Mouse (Mus musculus) heart, embryonic 15.5 days (tissue): Measurements from ENCODE around the gene Irak2. TPM values are rescaled to one million over a fixed set of nuclear protein-coding genes. Genes with fewer than 3 reads are reported as not detected.

ENCODE experiments used
- ATAC-seq: fragments of 200-750 bp; cut with Nextera tagmentation; replicated peaks from 2 replicates; pipeline ENCODE4 v1.8.0; 2017; ENCODE audit warnings: low read depth, moderate TSS enrichment; ENCODE audit not compliant: insufficient number of reproducible peaks, insufficient read depth, low FRiP score
- H3K27ac ChIP-seq: fragments of 300-500 bp; sonication (generic); 2 replicates; pipeline ENCODE4 v1.5.1; 2015; ENCODE audit warnings: mild to moderate bottlenecking, inconsistent platforms
- H3K27me3 ChIP-seq: fragments of 300-500 bp; sonication (generic); 2 replicates; pipeline ENCODE4 v1.6.1; 2015; ENCODE audit warnings: inconsistent platforms
- H3K36me3 ChIP-seq: fragments of 300-500 bp; sonication (generic); 2 replicates; pipeline ENCODE4 v1.6.1; 2015; ENCODE audit warnings: mild to moderate bottlenecking, inconsistent platforms
- H3K4me1 ChIP-seq: fragments of 300-500 bp; sonication (generic); replicated peaks from 2 replicates; pipeline ENCODE4 v1.6.1; 2015; ENCODE audit warnings: inconsistent platforms
- H3K4me2 ChIP-seq: fragments of 300-500 bp; sonication (generic); 2 replicates; pipeline ENCODE4 v1.6.1; 2015; ENCODE audit warnings: inconsistent platforms, mild to moderate bottlenecking, moderate library complexity
- H3K4me3 ChIP-seq: fragments of 300-500 bp; sonication (generic); 2 replicates; pipeline ENCODE4 v1.5.1; 2015; ENCODE audit warnings: mild to moderate bottlenecking, inconsistent platforms
- H3K9ac ChIP-seq: fragments of 300-500 bp; sonication (generic); 2 replicates; pipeline ENCODE4 v1.6.1; 2015; ENCODE audit warnings: mild to moderate bottlenecking, inconsistent platforms
- H3K9me3 ChIP-seq: fragments of 300-500 bp; sonication (generic); replicated peaks from 2 replicates; pipeline ENCODE4 v1.6.1; 2016; ENCODE audit warnings: inconsistent platforms
- WGBS: fragments of 180-500 bp; shearing (Covaris S2); methylation state at CpG from one replicate; pipeline ENCODE4 v1.1.7; 2015; ENCODE audit warnings: mixed read lengths; 5-methylcytosine and 5-hydroxymethylcytosine counted together
- polyA plus RNA-seq: library from polyadenylated mRNA; unstranded; fragments of >200 nt; fragmentation: Nextera tagmentation; extraction: Ambion mirVana; gene quantifications from 2 replicates; pipeline ENCODE4 v1.2.1, GENCODE M21; 2015

The Irak2 gene
- polyA plus RNA-seq, 1 experiment from 2014 or later, result 4.7 TPM

GRCm38 (mm10) chr6:113714276-113714675, 76.0 kb downstream of the Irak2 start:
- H3K4me2 ChIP-seq, result no peak overlapping the region
- no peak overlapping the region for H3K27ac ChIP-seq
- H3K4me3 ChIP-seq, result no peak overlapping the region
- no peaks in the 10 kb centered on the region for H3K27me3 ChIP-seq
- H3K9ac ChIP-seq, result no peak overlapping the region
- H3K4me1 ChIP-seq, result no peaks in the 10 kb centered on the region
- peaks cover 73% of the 10 kb centered on the region for H3K36me3 ChIP-seq
- no peak for ATAC-seq
- 92% methylated on average over 2 of the region's 2 CpGs for WGBS
- no peaks in the 10 kb centered on the region for H3K9me3 ChIP-seq

GRCm38 (mm10) chr6:113714797-113715196, 76.5 kb downstream of the Irak2 start:
- Histone ChIP-seq H3K4me1 (no peaks in the 10 kb centered on the region), H3K36me3 (peaks cover 67% of the 10 kb centered on the region)
- WGBS, result 70% methylated on average over 1 of the region's 1 CpGs

GRCm38 (mm10) chr6:113717541-113717940, 79.3 kb downstream of the Irak2 start:
- Histone ChIP-seq H3K4me3 (no peak overlapping the region), H3K27me3 (no peaks in the 10 kb centered on the region), H3K9me3 (no peaks in the 10 kb centered on the region), H3K4me2 (no peak overlapping the region), H3K36me3 (peaks cover 46% of the 10 kb centered on the region), H3K27ac (no peak overlapping the region), H3K4me1 (no peaks in the 10 kb centered on the region), H3K9ac (no peak overlapping the region)
- ATAC-seq, result no peak
- 91% methylated on average over 3 of the region's 3 CpGs for WGBS

More at GRCm38 (mm10) chr6:113714797-113715196, 76.5 kb downstream of the Irak2 start:
- Histone ChIP-seq H3K9me3 (no peaks in the 10 kb centered on the region), H3K4me2 (no peak overlapping the region), H3K27me3 (no peaks in the 10 kb centered on the region), H3K9ac (no peak overlapping the region), H3K27ac (no peak overlapping the region), H3K4me3 (no peak overlapping the region)
- no peak for ATAC-seq

- Histone ChIP-seq H3K9ac (no peak within 1 kb of the TSS), H3K4me1 (no peaks in the 10 kb centered on the region)
These were observed 81.6 kb downstream of the Irak2 start, which contains the start of gene Ghrl for GRCm38 (mm10) chr6:113719878-113720277. Ghrl (minus strand) TSS chr6:113719880.

GRCm38 (mm10) chr6:113721061-113721460, 82.8 kb downstream of the Irak2 start:
- no peak for ATAC-seq
- Histone ChIP-seq H3K27ac (no peak overlapping the region), H3K27me3 (no peaks in the 10 kb centered on the region), H3K4me2 (no peak overlapping the region), H3K9ac (no peak overlapping the region), H3K4me3 (no peak overlapping the region), H3K9me3 (no peaks in the 10 kb centered on the region), H3K36me3 (peaks cover 37% of the 10 kb centered on the region), H3K4me1 (no peaks in the 10 kb centered on the region)
- 80% methylated on average over 4 of the region's 4 CpGs for WGBS

More at GRCm38 (mm10) chr6:113719878-113720277, 81.6 kb downstream of the Irak2 start, which contains the start of gene Ghrl:
- H3K27ac ChIP-seq, result no peak within 1 kb of the TSS
- 88% methylated on average over 3 of the region's 3 CpGs for WGBS
- peaks cover 36% of the 10 kb centered on the region for H3K36me3 ChIP-seq
- no peak within 1 kb of the TSS for H3K4me2 ChIP-seq
- no peak for ATAC-seq
- H3K4me3 ChIP-seq, result no peak within 1 kb of the TSS
- H3K9me3 ChIP-seq, result no peaks in the 10 kb centered on the region
- no peaks in the 10 kb centered on the region for H3K27me3 ChIP-seq

- Histone ChIP-seq H3K4me1 (no peaks in the 10 kb centered on the region), H3K27me3 (no peaks in the 10 kb centered on the region), H3K27ac (no peak overlapping the region), H3K9ac (no peak overlapping the region), H3K4me2 (no peak overlapping the region), H3K36me3 (peaks cover 91% of the 10 kb centered on the region), H3K4me3 (no peak overlapping the region), H3K9me3 (no peaks in the 10 kb centered on the region)
- WGBS, result 83% methylated on average over 7 of the region's 7 CpGs
- ATAC-seq, result no peak
These were observed 89.9 kb downstream of the Irak2 start for GRCm38 (mm10) chr6:113728181-113728580.

GRCm38 (mm10) chr6:113731296-113731695, 93.0 kb downstream of the Irak2 start:
- H3K9ac ChIP-seq, result no peak overlapping the region
- no peaks in the 10 kb centered on the region for H3K9me3 ChIP-seq
- no peak overlapping the region for H3K27ac ChIP-seq
- H3K4me2 ChIP-seq, result no peak overlapping the region
- no peaks in the 10 kb centered on the region for H3K4me1 ChIP-seq
- H3K36me3 ChIP-seq, result peaks cover 100% of the 10 kb centered on the region
- no peaks in the 10 kb centered on the region for H3K27me3 ChIP-seq
- ATAC-seq, result no peak
- WGBS, result 91% methylated on average over 3 of the region's 3 CpGs
- no peak overlapping the region for H3K4me3 ChIP-seq

- no peak overlapping the region for H3K4me3 ChIP-seq
- H3K9me3 ChIP-seq, result no peaks in the 10 kb centered on the region
- WGBS, result 87% methylated on average over 9 of the region's 9 CpGs
- no peaks in the 10 kb centered on the region for H3K27me3 ChIP-seq
- H3K4me1 ChIP-seq, result peaks cover 14% of the 10 kb centered on the region
- ATAC-seq, result no peak
- H3K9ac ChIP-seq, result no peak overlapping the region
- peaks cover 41% of the 10 kb centered on the region for H3K36me3 ChIP-seq
- H3K27ac ChIP-seq, result no peak overlapping the region
- H3K4me2 ChIP-seq, result no peak overlapping the region
These were observed 99.2 kb downstream of the Irak2 start for GRCm38 (mm10) chr6:113737318-113738046.

GRCm38 (mm10) chr6:113740236-113741217, 102.3 kb downstream of the Irak2 start, which contains the start of gene Sec13:
Sec13 (minus strand) TSS chr6:113740743.
- H3K27ac ChIP-seq, result peak within 1 kb of the TSS; percentile 57
- peaks cover 4% of the 10 kb centered on the region; the same call in 1 of the 2 replicates for H3K27me3 ChIP-seq
- peaks cover 11% of the 10 kb centered on the region for H3K36me3 ChIP-seq
- WGBS, result 6% methylated on average over 41 of the region's 41 CpGs
- peak; percentile 63 for ATAC-seq
- peaks cover 14% of the 10 kb centered on the region for H3K4me1 ChIP-seq
- H3K9me3 ChIP-seq, result no peaks in the 10 kb centered on the region
- H3K4me2 ChIP-seq, result peak within 1 kb of the TSS; percentile 76
- peak within 1 kb of the TSS; percentile 70 for H3K4me3 ChIP-seq
- peak within 1 kb of the TSS; percentile 76 for H3K9ac ChIP-seq

GRCm38 (mm10) chr6:113741425-113741824, 103.2 kb downstream of the Irak2 start:
- Histone ChIP-seq H3K4me2 (no peak overlapping the region), H3K27me3 (peaks cover 6% of the 10 kb centered on the region; the same call in 1 of the 2 replicates), H3K27ac (no peak overlapping the region), H3K4me1 (peaks cover 14% of the 10 kb centered on the region), H3K9ac (no peak overlapping the region), H3K9me3 (no peaks in the 10 kb centered on the region), H3K4me3 (no peak overlapping the region), H3K36me3 (peaks cover 2% of the 10 kb centered on the region)
- WGBS, result 55% methylated on average over 2 of the region's 2 CpGs
- no peak for ATAC-seq

GRCm38 (mm10) chr6:113742321-113742720, 104.1 kb downstream of the Irak2 start:
- no peaks in the 10 kb centered on the region for H3K9me3 ChIP-seq
- H3K4me2 ChIP-seq, result no peak overlapping the region
- H3K9ac ChIP-seq, result no peak overlapping the region
- no peak overlapping the region for H3K4me3 ChIP-seq
- no peaks in the 10 kb centered on the region for H3K36me3 ChIP-seq
- peaks cover 13% of the 10 kb centered on the region for H3K27me3 ChIP-seq
- 50% methylated on average over 1 of the region's 1 CpGs for WGBS
- H3K27ac ChIP-seq, result no peak overlapping the region
- peaks cover 14% of the 10 kb centered on the region for H3K4me1 ChIP-seq
- ATAC-seq, result no peak
